Comparison of ENCODE assay signal across 27 mouse cellular contexts in the genomic region with DNA sequence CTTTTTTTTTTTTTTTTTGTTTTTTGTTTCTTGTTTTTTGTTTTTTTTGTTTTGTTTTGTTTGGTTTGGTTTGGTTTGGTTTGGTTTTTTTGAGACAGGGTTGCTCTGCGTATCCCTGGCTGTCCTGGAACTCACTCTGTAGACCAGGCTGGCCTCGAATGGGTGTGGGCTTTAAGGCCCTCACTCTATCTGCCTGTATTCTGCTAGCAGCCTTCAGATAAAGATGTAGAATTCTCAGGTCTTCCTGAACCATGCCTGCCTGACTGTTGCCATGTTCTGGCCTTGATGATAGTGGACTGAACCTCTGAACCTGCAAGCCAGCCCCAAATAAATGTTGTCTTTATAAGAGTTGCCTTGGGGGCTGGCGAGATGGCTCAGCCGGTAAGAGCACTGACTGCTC. TPM values are rescaled to one million over a fixed set of nuclear protein-coding genes. Genes with fewer than 3 reads are reported as not detected.
A peak's percentile ranks its signal among the peaks of the same experiment; 100 is the strongest.
DNase-seq lines count a peak whose midpoint lies in the region; ATAC-seq lines count a peak whose summit lies in the region.
"Had no signal": no experiment of that assay in that cellular context is flagged by ENCODE, and none has a peak within 500 bp of the region (broad histone marks: within the 10 kb centered on the region; RNA-seq: fewer than 3 reads in every experiment).

No protein-coding gene starts in this region.

- no peaks in the 10 kb centered on the region for H3K9me3 ChIP-seq in heart, embryonic 11.5 days (replicated peaks; ENCODE audit: control insufficient read depth, low read length)
- H3K9me3 ChIP-seq in heart, embryonic 10.5 days, result no peaks in the 10 kb centered on the region
- H3K9me3 ChIP-seq in liver, embryonic 12.5 days (replicated peaks), result no peaks in the 10 kb centered on the region
- no peaks in the 10 kb centered on the region for H3K9me3 ChIP-seq in liver, embryonic 15.5 days (replicated peaks)
- H3K9me3 ChIP-seq in embryonic facial prominence, embryonic 10.5 days, result no peaks in the 10 kb centered on the region
- H3K9me3 ChIP-seq: embryonic facial prominence, embryonic 12.5 days; embryonic facial prominence, embryonic 15.5 days; G1E; hindbrain, embryonic 10.5 days; hindbrain, embryonic 13.5 days had no signal

- no peak; the same call in 1 of the 2 replicates for ATAC-seq in heart, embryonic 11.5 days (replicated peaks; ENCODE audit: insufficient number of reproducible peaks, low FRiP score, low TSS enrichment)
- peak; percentile 70 for ATAC-seq in liver, embryonic 12.5 days
- peak; percentile 53 for ATAC-seq in liver, embryonic 15.5 days (ENCODE audit: insufficient read depth)
- ATAC-seq: forebrain, embryonic 14.5 days; forebrain, postnatal 0 days; hindbrain, embryonic 16.5 days; Patski had no signal

- no peaks in the 10 kb centered on the region for H3K27me3 ChIP-seq in heart, embryonic 11.5 days (ENCODE audit: control insufficient read depth, insufficient read depth, low read length)
- no peaks in the 10 kb centered on the region for H3K27me3 ChIP-seq in heart, embryonic 10.5 days (ENCODE audit: insufficient read depth, poor library complexity, severe bottlenecking)
- H3K27me3 ChIP-seq in liver, embryonic 12.5 days (replicated peaks), result no peaks in the 10 kb centered on the region
- no peaks in the 10 kb centered on the region for H3K27me3 ChIP-seq in liver, embryonic 15.5 days
- H3K27me3 ChIP-seq in embryonic facial prominence, embryonic 10.5 days (replicated peaks; ENCODE audit: low read depth, poor library complexity, severe bottlenecking), result no peaks in the 10 kb centered on the region
- H3K27me3 ChIP-seq: CH12.LX; embryonic facial prominence, embryonic 12.5 days; embryonic facial prominence, embryonic 15.5 days; hindbrain, embryonic 13.5 days; Patski had no signal

- H3K36me3 ChIP-seq in heart, embryonic 11.5 days (ENCODE audit: control insufficient read depth, insufficient read depth, low read length), result no peaks in the 10 kb centered on the region
- no peaks in the 10 kb centered on the region for H3K36me3 ChIP-seq in heart, embryonic 10.5 days
- H3K36me3 ChIP-seq in liver, embryonic 12.5 days, result peaks cover 9% of the 10 kb centered on the region
- no peaks in the 10 kb centered on the region for H3K36me3 ChIP-seq in liver, embryonic 15.5 days (replicated peaks)
- H3K36me3 ChIP-seq in embryonic facial prominence, embryonic 10.5 days (replicated peaks), result no peaks in the 10 kb centered on the region
- H3K36me3 ChIP-seq: embryonic facial prominence, embryonic 12.5 days; embryonic facial prominence, embryonic 15.5 days; hindbrain, embryonic 10.5 days; hindbrain, embryonic 13.5 days had no signal

- WGBS in heart, embryonic 11.5 days (ENCODE audit: insufficient replicate concordance), result 78% methylated on average over 4 of the region's 4 CpGs
- 85% methylated on average over 4 of the region's 4 CpGs for WGBS in heart, embryonic 10.5 days
- 53% methylated on average over 4 of the region's 4 CpGs for WGBS in liver, embryonic 12.5 days (ENCODE audit: insufficient replicate concordance)
- WGBS in liver, embryonic 15.5 days (ENCODE audit: insufficient replicate concordance), result 38% methylated on average over 4 of the region's 4 CpGs
- 87% methylated on average over 4 of the region's 4 CpGs for WGBS in embryonic facial prominence, embryonic 10.5 days

- H3K9ac ChIP-seq in heart, embryonic 11.5 days (ENCODE audit: low read depth, low read length), result no peak overlapping the region
- no peak overlapping the region for H3K9ac ChIP-seq in liver, embryonic 12.5 days
- H3K9ac ChIP-seq in liver, embryonic 15.5 days, result no peak overlapping the region
- H3K9ac ChIP-seq: embryonic facial prominence, embryonic 12.5 days; embryonic facial prominence, embryonic 15.5 days; forebrain, postnatal 0 days; hindbrain, embryonic 13.5 days had no signal

- peaks cover 6% of the 10 kb centered on the region for H3K4me1 ChIP-seq in heart, embryonic 11.5 days (ENCODE audit: control insufficient read depth, insufficient read depth, low read length)
- peaks cover 5% of the 10 kb centered on the region for H3K4me1 ChIP-seq in heart, embryonic 10.5 days
- peaks cover 63% of the 10 kb centered on the region for H3K4me1 ChIP-seq in liver, embryonic 12.5 days
- peaks cover 57% of the 10 kb centered on the region for H3K4me1 ChIP-seq in liver, embryonic 15.5 days (replicated peaks)
- peaks cover 16% of the 10 kb centered on the region for H3K4me1 ChIP-seq in embryonic facial prominence, embryonic 10.5 days

- DNase-seq in heart, embryonic 10.5 days (ENCODE audit: low spot score), result no peak
- DNase-seq in adrenal gland, adult 18-20 months (ENCODE audit: low spot score in 2 of 2), result no peak
- DNase-seq in kidney, adult 9 months, result no peak
- DNase-seq in embryonic facial prominence, embryonic 10.5 days (ENCODE audit: low spot score), result no peak
- DNase-seq: adrenal gland, adult 8-10 months; adrenal gland, postnatal 25 days; B cell, adult 2 months; cerebellum, adult 18-20 months; cerebellum, adult 9-10 months; cerebellum, postnatal 14 days; forebrain, postnatal 0 days; gastrocnemius, adult 2 months; gastrocnemius, postnatal 14 days; heart, adult 18-20 months; heart, postnatal 36 days had no signal

- H3K4me3 ChIP-seq in heart, embryonic 11.5 days (ENCODE audit: low read depth, low read length), result no peak overlapping the region
- no peak overlapping the region for H3K4me3 ChIP-seq in heart, embryonic 10.5 days
- no peak overlapping the region for H3K4me3 ChIP-seq in liver, embryonic 12.5 days
- no peak overlapping the region for H3K4me3 ChIP-seq in liver, embryonic 15.5 days (replicated peaks)
- no peak overlapping the region for H3K4me3 ChIP-seq in embryonic facial prominence, embryonic 10.5 days
- H3K4me3 ChIP-seq: embryonic facial prominence, embryonic 12.5 days; embryonic facial prominence, embryonic 15.5 days; gastrocnemius, adult 2 months; hindbrain, embryonic 10.5 days; hindbrain, embryonic 13.5 days had no signal

- 0 out of 2 replicates have a peak overlapping the region, but pooled peaks have one; percentile 15 for H3K27ac ChIP-seq in heart, embryonic 11.5 days (ENCODE audit: low read depth, low read length)
- no peak overlapping the region for H3K27ac ChIP-seq in heart, embryonic 10.5 days
- peak overlapping the region; percentile 98 for H3K27ac ChIP-seq in liver, embryonic 12.5 days
- peak overlapping the region; percentile 93 for H3K27ac ChIP-seq in liver, embryonic 15.5 days (replicated peaks)
- H3K27ac ChIP-seq in embryonic facial prominence, embryonic 10.5 days (replicated peaks), result no peak overlapping the region
- H3K27ac ChIP-seq: embryonic facial prominence, embryonic 12.5 days; embryonic facial prominence, embryonic 15.5 days; gastrocnemius, adult 2 months; hindbrain, embryonic 10.5 days; hindbrain, embryonic 13.5 days had no signal

- no peak overlapping the region for H3K4me2 ChIP-seq in heart, embryonic 11.5 days
- peak overlapping the region; percentile 23 for H3K4me2 ChIP-seq in liver, embryonic 12.5 days
- H3K4me2 ChIP-seq in liver, embryonic 15.5 days, result peak overlapping the region; percentile 18; the same call in 1 of the 2 replicates
- H3K4me2 ChIP-seq: embryonic facial prominence, embryonic 12.5 days; embryonic facial prominence, embryonic 15.5 days; hindbrain, embryonic 13.5 days had no signal

RNA-seq across cellular contexts. Expression of gene Metap2, which starts 4.3 kb away (rescaled TPM):
- polyA plus RNA-seq in heart, embryonic 11.5 days (2014; fragmentation: Nextera tagmentation; extraction: Ambion mirVana), result 199 and 219 TPM in 2 replicates
- 176 and 208 TPM in 2 replicates for polyA plus RNA-seq in heart, embryonic 10.5 days (2016; fragmentation: Nextera tagmentation; extraction: Ambion mirVana)
- polyA plus RNA-seq in liver, embryonic 12.5 days (2016; fragmentation: Nextera tagmentation; extraction: Ambion mirVana), result 290 and 301 TPM in 2 replicates
- 150 and 162 TPM in 2 replicates for polyA plus RNA-seq in liver, embryonic 15.5 days (2015; fragmentation: Nextera tagmentation; extraction: Ambion mirVana)
- total RNA-seq in adrenal gland, adult 18-20 months (2021), result 100 to 1,000 TPM; 145 to 178 TPM
- polyA plus RNA-seq in embryonic facial prominence, embryonic 10.5 days (2016; fragmentation: Nextera tagmentation; extraction: Ambion mirVana), result 243 and 251 TPM in 2 replicates

Comparison
In these comparisons a context has a peak if more than half of its experiments do, and no peak if none do; other contexts are left out.
1. H3K27ac ChIP-seq: peak in heart, embryonic 11.5 days (single experiment), liver, embryonic 12.5 days (single experiment) and liver, embryonic 15.5 days (single experiment); none in heart, embryonic 10.5 days (single experiment) and embryonic facial prominence, embryonic 10.5 days (single experiment).